Mouse (Mus musculus): Measurements from ENCODE around the gene Evi5l. TPM values are rescaled to one million over a fixed set of nuclear protein-coding genes. Genes with fewer than 3 reads are reported as not detected.

The Evi5l gene
- polyA plus RNA-seq, 1 experiment from 2014 or later = 131 TPM

DNA sequence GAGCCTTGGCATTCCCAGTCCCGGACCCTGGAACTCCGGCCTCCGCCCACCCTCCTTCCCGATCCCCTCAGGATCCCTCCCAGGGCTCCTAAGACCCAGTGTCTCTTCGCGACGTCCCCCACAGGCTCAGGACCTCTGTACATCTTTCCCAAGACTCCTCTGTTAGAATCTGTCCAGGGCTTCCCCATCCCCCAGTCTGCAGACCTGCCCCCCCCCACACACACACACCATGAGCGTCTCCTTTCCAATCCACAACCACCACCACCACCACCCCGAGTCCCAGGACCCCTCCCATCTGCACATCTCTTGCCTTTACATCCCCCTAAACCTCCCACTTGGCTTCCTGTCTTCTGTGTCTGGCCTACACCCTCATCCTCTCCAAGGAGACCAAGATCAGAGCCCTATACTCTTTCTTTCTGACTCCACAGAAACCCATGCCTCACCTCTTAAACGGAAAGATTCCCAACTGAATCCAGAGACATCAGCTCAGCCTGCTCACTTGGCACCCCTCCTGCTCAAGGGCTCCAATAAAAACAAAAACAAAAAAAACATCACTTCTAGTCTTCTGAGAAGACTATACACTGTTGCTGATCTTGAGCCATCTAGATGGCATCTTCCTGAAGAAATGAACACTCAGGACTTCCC is 636 bp downstream of the Evi5l start:
- H3K9me3 ChIP-seq (replicated peaks; ENCODE audit: control insufficient read depth, low read length, poor library complexity, severe bottlenecking) = no peaks in the 10 kb centered on the region
- 4% methylated on average over 10 of the region's 10 CpGs for WGBS
- peak overlapping the region; percentile 78 for H3K4me2 ChIP-seq (ENCODE audit: low read length)
- peak overlapping the region; percentile 96 for H3K4me3 ChIP-seq (ENCODE audit: low read depth, low read length)
- peak overlapping the region; percentile 96 for H3K9ac ChIP-seq (ENCODE audit: low read depth, low read length)
- no peaks in the 10 kb centered on the region for H3K27me3 ChIP-seq (ENCODE audit: control insufficient read depth, insufficient read depth, low read depth, low read length)
- no peaks in the 10 kb centered on the region for H3K36me3 ChIP-seq (ENCODE audit: control insufficient read depth, insufficient read depth, low read length)
- peak; percentile 1 for ATAC-seq
- peaks cover 45% of the 10 kb centered on the region for H3K4me1 ChIP-seq (ENCODE audit: control insufficient read depth, insufficient read depth, low read length)
- peak overlapping the region; percentile 81 for H3K27ac ChIP-seq (ENCODE audit: low read length)

DNA sequence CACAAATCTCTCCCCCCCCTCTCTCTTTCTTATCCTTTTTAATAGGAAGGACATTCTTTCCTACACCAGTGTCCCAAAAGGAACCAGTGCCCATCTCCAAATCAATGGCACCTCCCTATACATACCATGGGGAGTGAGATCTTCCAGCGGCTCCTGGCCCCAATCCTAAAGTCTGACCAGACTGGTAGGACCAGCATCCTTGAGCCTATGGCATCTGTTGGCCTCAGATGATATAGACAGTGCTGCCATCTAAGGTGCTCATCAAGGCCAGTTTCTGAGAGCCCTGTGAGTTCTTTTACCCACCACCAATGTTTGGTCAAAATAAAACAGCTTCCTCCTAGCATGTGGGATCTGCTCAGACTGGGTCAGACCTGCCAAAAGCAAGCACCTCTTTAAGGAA is 1.6 kb downstream of the Evi5l start:
- Histone ChIP-seq H3K4me3 (ENCODE audit: low read depth, low read length) (peak overlapping the region; percentile 96; the same call in 1 of the 2 replicates), H3K9ac (ENCODE audit: low read depth, low read length) (no peak overlapping the region), H3K27ac (ENCODE audit: low read length) (no peak overlapping the region), H3K4me2 (ENCODE audit: low read length) (peak overlapping the region; percentile 78), H3K9me3 (replicated peaks; ENCODE audit: control insufficient read depth, low read length, poor library complexity, severe bottlenecking) (no peaks in the 10 kb centered on the region), H3K4me1 (ENCODE audit: control insufficient read depth, insufficient read depth, low read length) (peaks cover 45% of the 10 kb centered on the region), H3K36me3 (ENCODE audit: control insufficient read depth, insufficient read depth, low read length) (no peaks in the 10 kb centered on the region), H3K27me3 (ENCODE audit: control insufficient read depth, insufficient read depth, low read depth, low read length) (no peaks in the 10 kb centered on the region)
- 93% methylated on average over 1 of the region's 1 CpGs for WGBS
- ATAC-seq = no peak

DNA sequence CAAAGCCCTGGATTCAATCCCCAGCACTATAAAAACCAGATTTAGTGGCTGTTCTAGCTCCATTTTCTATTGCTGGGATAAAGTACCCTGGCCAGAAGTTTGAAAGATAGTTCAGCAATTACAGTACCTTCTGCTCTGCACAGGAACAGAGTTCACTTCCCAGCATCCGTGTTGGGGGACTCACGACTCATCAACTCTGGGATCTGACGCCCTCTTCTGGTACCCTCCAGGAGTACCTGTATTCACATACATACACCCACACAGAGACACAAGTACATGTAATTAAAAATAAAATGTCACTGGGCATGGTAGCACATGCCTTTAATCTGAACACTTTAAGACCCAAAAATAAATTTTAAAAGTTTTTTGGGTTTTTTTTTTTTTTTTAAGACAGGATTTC is 6.1 kb downstream of the Evi5l start:
- 75% methylated on average over 3 of the region's 3 CpGs for WGBS
- no peaks in the 10 kb centered on the region for H3K9me3 ChIP-seq (replicated peaks; ENCODE audit: control insufficient read depth, low read length, poor library complexity, severe bottlenecking)

GRCm38 (mm10) chr8:4174018-4174417 is 7.7 kb downstream of the Evi5l start:
- WGBS = 72% methylated on average over 2 of the region's 2 CpGs
- Histone ChIP-seq H3K36me3 (ENCODE audit: control insufficient read depth, insufficient read depth, low read length) (peaks cover 8% of the 10 kb centered on the region), H3K9me3 (replicated peaks; ENCODE audit: control insufficient read depth, low read length, poor library complexity, severe bottlenecking) (no peaks in the 10 kb centered on the region), H3K9ac (ENCODE audit: low read depth, low read length) (no peak overlapping the region), H3K4me3 (ENCODE audit: low read depth, low read length) (no peak overlapping the region), H3K27me3 (ENCODE audit: control insufficient read depth, insufficient read depth, low read depth, low read length) (no peaks in the 10 kb centered on the region), H3K4me1 (ENCODE audit: control insufficient read depth, insufficient read depth, low read length) (peaks cover 21% of the 10 kb centered on the region), H3K4me2 (ENCODE audit: low read length) (no peak overlapping the region), H3K27ac (ENCODE audit: low read length) (no peak overlapping the region)
- ATAC-seq = no peak

More for the DNA sequence above, 6.1 kb downstream of the Evi5l start:
- ATAC-seq = no peak
- Histone ChIP-seq H3K4me1 (ENCODE audit: control insufficient read depth, insufficient read depth, low read length) (peaks cover 36% of the 10 kb centered on the region), H3K4me3 (ENCODE audit: low read depth, low read length) (no peak overlapping the region), H3K27me3 (ENCODE audit: control insufficient read depth, insufficient read depth, low read depth, low read length) (no peaks in the 10 kb centered on the region), H3K4me2 (ENCODE audit: low read length) (no peak overlapping the region), H3K9ac (ENCODE audit: low read depth, low read length) (no peak overlapping the region), H3K27ac (ENCODE audit: low read length) (no peak overlapping the region), H3K36me3 (ENCODE audit: control insufficient read depth, insufficient read depth, low read length) (peaks cover 8% of the 10 kb centered on the region; the same call in 1 of the 2 replicates)

- no peak overlapping the region for H3K4me2 ChIP-seq (ENCODE audit: low read length)
- no peaks in the 10 kb centered on the region for H3K27me3 ChIP-seq (ENCODE audit: control insufficient read depth, insufficient read depth, low read depth, low read length)
- no peak overlapping the region for H3K9ac ChIP-seq (ENCODE audit: low read depth, low read length)
- no peaks in the 10 kb centered on the region for H3K4me1 ChIP-seq (ENCODE audit: control insufficient read depth, insufficient read depth, low read length)
- peaks cover 30% of the 10 kb centered on the region for H3K36me3 ChIP-seq (ENCODE audit: control insufficient read depth, insufficient read depth, low read length)
- H3K27ac ChIP-seq (ENCODE audit: low read length) = no peak overlapping the region
- no peak for ATAC-seq
- H3K9me3 ChIP-seq (replicated peaks; ENCODE audit: control insufficient read depth, low read length, poor library complexity, severe bottlenecking) = no peaks in the 10 kb centered on the region
- WGBS = 78% methylated on average over 8 of the region's 8 CpGs
- no peak overlapping the region for H3K4me3 ChIP-seq (ENCODE audit: low read depth, low read length)
Measured at GRCm38 (mm10) chr8:4183409-4183808, 17.0 kb downstream of the Evi5l start.

GRCm38 (mm10) chr8:4186151-4186550 is 19.8 kb downstream of the Evi5l start:
- no peak overlapping the region for H3K9ac ChIP-seq (ENCODE audit: low read depth, low read length)
- H3K4me3 ChIP-seq (ENCODE audit: low read depth, low read length) = no peak overlapping the region
- no peak overlapping the region for H3K4me2 ChIP-seq (ENCODE audit: low read length)
- no peak for ATAC-seq
- H3K27ac ChIP-seq (ENCODE audit: low read length) = no peak overlapping the region
- H3K4me1 ChIP-seq (ENCODE audit: control insufficient read depth, insufficient read depth, low read length) = no peaks in the 10 kb centered on the region
- peaks cover 33% of the 10 kb centered on the region for H3K36me3 ChIP-seq (ENCODE audit: control insufficient read depth, insufficient read depth, low read length)
- 90% methylated on average over 2 of the region's 2 CpGs for WGBS
- H3K27me3 ChIP-seq (ENCODE audit: control insufficient read depth, insufficient read depth, low read depth, low read length) = no peaks in the 10 kb centered on the region
- no peaks in the 10 kb centered on the region for H3K9me3 ChIP-seq (replicated peaks; ENCODE audit: control insufficient read depth, low read length, poor library complexity, severe bottlenecking)

- Histone ChIP-seq H3K4me2 (ENCODE audit: low read length) (no peak overlapping the region), H3K36me3 (ENCODE audit: control insufficient read depth, insufficient read depth, low read length) (peaks cover 40% of the 10 kb centered on the region), H3K4me1 (ENCODE audit: control insufficient read depth, insufficient read depth, low read length) (peaks cover 5% of the 10 kb centered on the region), H3K27me3 (ENCODE audit: control insufficient read depth, insufficient read depth, low read depth, low read length) (no peaks in the 10 kb centered on the region), H3K4me3 (ENCODE audit: low read depth, low read length) (no peak overlapping the region), H3K9ac (ENCODE audit: low read depth, low read length) (no peak overlapping the region), H3K27ac (ENCODE audit: low read length) (no peak overlapping the region), H3K9me3 (replicated peaks; ENCODE audit: control insufficient read depth, low read length, poor library complexity, severe bottlenecking) (no peaks in the 10 kb centered on the region)
- ATAC-seq = no peak
Measured at GRCm38 (mm10) chr8:4188605-4189004, 22.2 kb downstream of the Evi5l start.

- no peak overlapping the region for H3K27ac ChIP-seq (ENCODE audit: low read length)
- H3K9ac ChIP-seq (ENCODE audit: low read depth, low read length) = no peak overlapping the region
- no peaks in the 10 kb centered on the region for H3K27me3 ChIP-seq (ENCODE audit: control insufficient read depth, insufficient read depth, low read depth, low read length)
- H3K9me3 ChIP-seq (replicated peaks; ENCODE audit: control insufficient read depth, low read length, poor library complexity, severe bottlenecking) = no peaks in the 10 kb centered on the region
- peaks cover 42% of the 10 kb centered on the region for H3K36me3 ChIP-seq (ENCODE audit: control insufficient read depth, insufficient read depth, low read length)
- WGBS = 33% methylated on average over 3 of the region's 3 CpGs
- no peak overlapping the region for H3K4me3 ChIP-seq (ENCODE audit: low read depth, low read length)
- ATAC-seq = no peak
- H3K4me1 ChIP-seq (ENCODE audit: control insufficient read depth, insufficient read depth, low read length) = peaks cover 5% of the 10 kb centered on the region
- H3K4me2 ChIP-seq (ENCODE audit: low read length) = no peak overlapping the region
Measured at GRCm38 (mm10) chr8:4189031-4189722, 22.8 kb downstream of the Evi5l start.

GRCm38 (mm10) chr8:4192305-4192704 is 25.9 kb downstream of the Evi5l start:
- Histone ChIP-seq H3K27me3 (ENCODE audit: control insufficient read depth, insufficient read depth, low read depth, low read length) (no peaks in the 10 kb centered on the region), H3K27ac (ENCODE audit: low read length) (peak overlapping the region; percentile 76), H3K9me3 (replicated peaks; ENCODE audit: control insufficient read depth, low read length, poor library complexity, severe bottlenecking) (no peaks in the 10 kb centered on the region), H3K4me2 (ENCODE audit: low read length) (no peak overlapping the region), H3K9ac (ENCODE audit: low read depth, low read length) (no peak overlapping the region), H3K36me3 (ENCODE audit: control insufficient read depth, insufficient read depth, low read length) (peaks cover 32% of the 10 kb centered on the region), H3K4me3 (ENCODE audit: low read depth, low read length) (no peak overlapping the region), H3K4me1 (ENCODE audit: control insufficient read depth, insufficient read depth, low read length) (peaks cover 5% of the 10 kb centered on the region)
- ATAC-seq = peak; percentile 43
- WGBS = 35% methylated on average over 5 of the region's 5 CpGs
